Mouse (Mus musculus) natural killer cell, adult 2 months (primary cell): Measurements from ENCODE around the gene Pink1.

Experiments
- DNase-seq, 2 experiments: peaks; one replicate each; pipeline ENCODE4 v3.0.0; 2022; ENCODE audit warnings: low spot score in 2 of 2

Pink1 gene

GRCm38 (mm10) chr4:138313795-138314194 lies 12.3 kb downstream of the Pink1 start:
- DNase-seq, result no peak

- DNase-seq, result no peak
These were observed 13.1 kb downstream of the Pink1 start for GRCm38 (mm10) chr4:138313021-138313420.

- DNase-seq, result no peak
These were observed 14.0 kb downstream of the Pink1 start for GRCm38 (mm10) chr4:138312105-138312504.

- peak in 1 of 2 experiments; percentile 55 for DNase-seq
These were observed 14.5 kb downstream of the Pink1 start for GRCm38 (mm10) chr4:138311595-138311994.

- DNase-seq, result no peak
These were observed 15.7 kb downstream of the Pink1 start for GRCm38 (mm10) chr4:138310311-138310910.

GRCm38 (mm10) chr4:138307739-138308138 lies 18.4 kb downstream of the Pink1 start:
- DNase-seq, result no peak

GRCm38 (mm10) chr4:138307025-138307424 lies 19.1 kb downstream of the Pink1 start:
- no peak for DNase-seq

- DNase-seq, result peak; percentile 95 to 96
These were observed 21.6 kb downstream of the Pink1 start, which contains the start of gene Ddost for GRCm38 (mm10) chr4:138304340-138305104. TSS of gene Ddost (plus strand) at chr4:138304730.

GRCm38 (mm10) chr4:138303742-138304141 lies 22.4 kb downstream of the Pink1 start:
- DNase-seq, result no peak

- no peak for DNase-seq
These were observed 23.1 kb downstream of the Pink1 start for GRCm38 (mm10) chr4:138303011-138303410.

- DNase-seq, result no peak
These were observed 24.8 kb downstream of the Pink1 start for GRCm38 (mm10) chr4:138301271-138301780.

GRCm38 (mm10) chr4:138293949-138294550 lies 32.1 kb downstream of the Pink1 start:
- no peak for DNase-seq

- no peak for DNase-seq
These were observed 32.7 kb downstream of the Pink1 start for GRCm38 (mm10) chr4:138293261-138293948.

- DNase-seq, result no peak
These were observed 34.1 kb downstream of the Pink1 start for GRCm38 (mm10) chr4:138292028-138292427.

GRCm38 (mm10) chr4:138288691-138289090 lies 37.4 kb downstream of the Pink1 start:
- DNase-seq, result no peak

- no peak for DNase-seq
These were observed 39.7 kb downstream of the Pink1 start for GRCm38 (mm10) chr4:138286411-138286810.

- peak; percentile 81 to 84 for DNase-seq
These were observed 43.3 kb downstream of the Pink1 start for GRCm38 (mm10) chr4:138282834-138283233.

GRCm38 (mm10) chr4:138278346-138278745 lies 47.8 kb downstream of the Pink1 start:
- no peak for DNase-seq

GRCm38 (mm10) chr4:138272011-138272997 lies 53.8 kb downstream of the Pink1 start:
- DNase-seq, result no peak

- no peak for DNase-seq
These were observed 58.2 kb downstream of the Pink1 start for GRCm38 (mm10) chr4:138267869-138268268.
